Mouse (Mus musculus): ENCODE results near the gene Rbfox1. TPM values are rescaled to one million over a fixed set of nuclear protein-coding genes. Genes with fewer than 3 reads are reported as not detected.

Gene Rbfox1
- total and polyA plus RNA-seq, 3 experiments, result not detected

DNA sequence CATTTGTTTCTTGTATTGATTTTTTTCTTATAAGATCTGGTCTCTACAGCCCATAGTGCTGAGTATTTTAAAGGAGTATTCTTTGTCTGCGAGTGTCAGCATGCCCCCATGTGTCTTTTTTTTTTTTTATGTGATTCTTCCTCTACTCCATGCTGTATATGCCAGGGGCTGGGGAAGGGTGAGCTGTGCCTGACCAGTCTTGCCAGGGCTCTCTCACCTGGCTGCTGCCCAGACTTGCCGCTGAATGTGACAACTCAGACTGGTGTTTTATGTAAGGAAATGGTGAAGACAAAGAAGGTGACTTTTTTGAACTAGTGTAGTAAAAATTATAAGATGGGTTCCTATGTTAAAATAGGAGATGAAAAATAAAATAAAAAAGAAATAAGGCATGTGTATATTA is 1262.7 kb downstream of the Rbfox1 start:
- no peaks in the 10 kb centered on the region for H3K4me1 ChIP-seq (ENCODE audit: insufficient read depth, low read depth, low read length)
- DNase-seq (ENCODE audit: low spot score), result no peak
- ATAC-seq (ENCODE audit: extremely low read depth, insufficient number of reproducible peaks, low FRiP score, poor library complexity, severe bottlenecking), result no peak
- H3K27me3 ChIP-seq (ENCODE audit: insufficient read depth, low read length), result no peaks in the 10 kb centered on the region
- TF ChIP-seq TAL1 (conservative IDR thresholded peaks at IDR 0.05; ENCODE audit: low read depth, low read length) (no peak), CTCF (IDR thresholded peaks at IDR 0.05; ENCODE audit: low read depth, low read length) (no peak), GATA1 (IDR thresholded peaks at IDR 0.05; ENCODE audit: borderline replicate concordance, low read length) (no peak), GATA2 (IDR thresholded peaks at IDR 0.05; ENCODE audit: borderline replicate concordance, low read depth, low read length) (no peak), POLR2AphosphoS5 (IDR thresholded peaks at IDR 0.05; ENCODE audit: insufficient replicate concordance, low read depth, low read length) (no peak)
- H3K36me3 ChIP-seq (replicated peaks), result no peaks in the 10 kb centered on the region
- H3K4me3 ChIP-seq (ENCODE audit: low read depth, low read length), result no peak overlapping the region
- H3K9me3 ChIP-seq (replicated peaks), result peaks cover 10% of the 10 kb centered on the region

DNA sequence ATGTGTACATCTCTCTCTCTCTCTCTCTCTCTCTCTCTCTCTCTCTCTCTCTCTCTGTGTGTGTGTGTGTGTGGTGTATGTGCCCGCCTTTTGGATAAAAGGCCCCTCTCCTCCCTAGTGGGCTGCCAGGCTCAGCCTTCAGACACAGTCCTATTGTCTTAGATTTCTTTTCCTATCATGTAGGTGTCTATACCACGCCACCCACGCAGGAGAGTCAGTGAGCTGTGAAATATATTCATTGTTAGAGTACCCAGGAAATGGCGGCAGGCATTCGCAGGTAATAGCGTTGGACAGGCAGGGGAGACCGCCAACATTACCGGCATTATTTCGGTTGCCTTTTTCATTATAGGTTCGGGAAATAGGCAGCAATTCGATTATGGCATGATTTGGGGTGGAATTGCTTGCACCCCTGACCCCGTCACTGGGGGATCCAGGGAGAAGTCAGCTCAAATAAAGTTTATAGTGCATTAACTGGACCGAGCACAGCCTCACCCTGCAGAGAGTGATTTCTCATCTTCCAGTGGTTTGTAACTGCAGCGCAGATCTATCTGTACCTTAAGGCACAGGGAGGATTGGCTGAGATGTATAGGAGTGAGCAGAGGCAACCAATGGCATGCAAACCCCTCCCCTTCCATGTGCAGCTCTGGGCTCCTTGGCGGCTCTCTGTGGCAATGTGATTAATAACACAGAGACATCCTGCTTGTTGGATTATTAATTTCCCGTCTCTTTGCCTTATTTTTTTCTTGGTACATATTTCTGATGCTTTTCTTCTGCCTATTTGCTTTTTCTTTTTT is 1264.1 kb downstream of the Rbfox1 start:
- ATAC-seq (ENCODE audit: extremely low read depth, insufficient number of reproducible peaks, low FRiP score, poor library complexity, severe bottlenecking) (no peak), DNase-seq (ENCODE audit: low spot score) (no peak)
- Histone ChIP-seq H3K4me3 (ENCODE audit: low read depth, low read length) (no peak overlapping the region), H3K4me1 (ENCODE audit: insufficient read depth, low read depth, low read length) (no peaks in the 10 kb centered on the region), H3K9me3 (replicated peaks) (peaks cover 11% of the 10 kb centered on the region), H3K36me3 (replicated peaks) (no peaks in the 10 kb centered on the region), H3K27me3 (ENCODE audit: insufficient read depth, low read length) (no peaks in the 10 kb centered on the region)
- no peak for TF ChIP-seq POLR2AphosphoS5 (IDR thresholded peaks at IDR 0.05; ENCODE audit: insufficient replicate concordance, low read depth, low read length)
- no peak for TF ChIP-seq TAL1 (conservative IDR thresholded peaks at IDR 0.05; ENCODE audit: low read depth, low read length)
- no peak for TF ChIP-seq GATA1 (IDR thresholded peaks at IDR 0.05; ENCODE audit: borderline replicate concordance, low read length)
- no peak for TF ChIP-seq CTCF (IDR thresholded peaks at IDR 0.05; ENCODE audit: low read depth, low read length)
- no peak for TF ChIP-seq GATA2 (IDR thresholded peaks at IDR 0.05; ENCODE audit: borderline replicate concordance, low read depth, low read length)

DNA sequence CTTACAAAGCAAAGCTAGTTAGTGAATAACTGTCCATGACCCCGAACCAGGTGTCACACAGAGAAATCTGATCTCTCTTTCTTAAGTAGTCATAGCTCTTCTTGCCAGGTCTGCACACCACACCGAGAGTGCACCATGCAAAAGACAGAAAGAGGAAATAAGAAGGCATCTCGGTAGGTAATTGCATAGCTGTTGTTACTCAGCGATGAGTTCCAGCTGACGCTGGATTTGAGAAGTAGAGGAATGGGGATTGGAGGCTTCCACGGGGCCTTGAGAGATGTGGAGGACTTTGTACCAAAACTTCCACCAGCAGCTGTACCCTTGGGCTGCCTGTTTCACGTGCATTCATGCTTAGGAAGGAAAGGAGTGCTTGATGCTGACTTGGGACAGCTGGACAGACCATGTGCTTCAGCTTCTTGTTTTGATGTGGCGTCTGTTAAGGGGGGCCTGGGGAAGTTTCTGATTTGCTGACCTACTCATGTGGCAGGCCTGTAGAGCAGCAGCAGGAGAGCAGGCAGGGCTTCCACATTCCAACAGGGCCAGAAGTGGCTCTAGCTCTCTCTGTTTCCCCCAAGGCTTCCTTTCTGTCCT is 1265.1 kb downstream of the Rbfox1 start:
- ATAC-seq (ENCODE audit: extremely low read depth, insufficient number of reproducible peaks, low FRiP score, poor library complexity, severe bottlenecking) (no peak), DNase-seq (ENCODE audit: low spot score) (no peak)
- Histone ChIP-seq H3K36me3 (replicated peaks) (no peaks in the 10 kb centered on the region), H3K4me1 (ENCODE audit: insufficient read depth, low read depth, low read length) (no peaks in the 10 kb centered on the region), H3K9me3 (replicated peaks) (peaks cover 11% of the 10 kb centered on the region), H3K4me3 (ENCODE audit: low read depth, low read length) (no peak overlapping the region), H3K27me3 (ENCODE audit: insufficient read depth, low read length) (no peaks in the 10 kb centered on the region)
- TF ChIP-seq TAL1 (conservative IDR thresholded peaks at IDR 0.05; ENCODE audit: low read depth, low read length) (no peak), CTCF (IDR thresholded peaks at IDR 0.05; ENCODE audit: low read depth, low read length) (no peak), GATA2 (IDR thresholded peaks at IDR 0.05; ENCODE audit: borderline replicate concordance, low read depth, low read length) (no peak), GATA1 (IDR thresholded peaks at IDR 0.05; ENCODE audit: borderline replicate concordance, low read length) (no peak), POLR2AphosphoS5 (IDR thresholded peaks at IDR 0.05; ENCODE audit: insufficient replicate concordance, low read depth, low read length) (no peak)

DNA sequence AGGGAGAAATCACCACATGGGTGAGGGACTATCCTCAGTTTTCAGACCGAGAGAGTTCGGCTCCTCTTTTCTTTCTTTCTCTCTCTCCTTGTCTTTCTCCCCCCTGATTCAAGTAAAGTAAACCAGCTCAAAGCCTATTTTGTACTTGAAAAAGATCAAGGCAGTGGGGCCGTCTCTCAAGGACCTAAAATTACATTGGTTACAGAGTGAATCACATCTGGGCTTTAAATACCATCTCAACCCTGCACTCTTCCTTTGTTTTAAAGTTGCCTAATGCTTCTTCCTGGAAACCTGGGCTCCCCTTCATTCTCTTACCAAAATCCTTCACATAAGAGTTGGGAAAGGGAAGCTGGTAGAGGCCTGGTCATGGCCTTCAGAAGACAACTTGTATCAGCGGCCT is 1267.2 kb downstream of the Rbfox1 start:
- no peak overlapping the region for H3K4me3 ChIP-seq (ENCODE audit: low read depth, low read length)
- H3K36me3 ChIP-seq (replicated peaks), result no peaks in the 10 kb centered on the region
- DNase-seq (ENCODE audit: low spot score) (no peak), ATAC-seq (ENCODE audit: extremely low read depth, insufficient number of reproducible peaks, low FRiP score, poor library complexity, severe bottlenecking) (no peak)
- no peaks in the 10 kb centered on the region for H3K4me1 ChIP-seq (ENCODE audit: insufficient read depth, low read depth, low read length)
- H3K9me3 ChIP-seq (replicated peaks), result peaks cover 15% of the 10 kb centered on the region
- no peaks in the 10 kb centered on the region for H3K27me3 ChIP-seq (ENCODE audit: insufficient read depth, low read length)
- TF ChIP-seq POLR2AphosphoS5 (IDR thresholded peaks at IDR 0.05; ENCODE audit: insufficient replicate concordance, low read depth, low read length) (no peak), CTCF (IDR thresholded peaks at IDR 0.05; ENCODE audit: low read depth, low read length) (no peak), GATA1 (IDR thresholded peaks at IDR 0.05; ENCODE audit: borderline replicate concordance, low read length) (no peak), GATA2 (IDR thresholded peaks at IDR 0.05; ENCODE audit: borderline replicate concordance, low read depth, low read length) (no peak)

DNA sequence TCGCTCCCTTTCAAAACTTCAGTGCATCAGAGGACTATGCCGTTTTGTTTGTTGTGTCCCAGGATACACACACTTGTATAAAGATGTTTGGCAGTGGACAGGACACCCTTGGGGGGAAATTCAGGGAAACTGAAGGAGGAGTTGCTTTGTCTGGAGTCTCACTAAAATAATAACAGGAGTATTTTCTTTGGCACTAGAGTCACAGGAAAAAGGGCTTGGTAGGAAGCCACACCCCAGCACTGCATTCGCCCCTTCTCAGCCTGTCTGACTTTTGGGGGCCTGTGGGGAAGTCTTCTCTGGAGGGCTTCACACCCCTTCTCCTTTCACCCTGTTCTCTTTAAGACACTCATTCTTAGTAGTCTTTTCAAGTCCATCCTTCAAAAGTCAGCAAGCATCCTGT is 1269.5 kb downstream of the Rbfox1 start:
- Histone ChIP-seq H3K27me3 (ENCODE audit: insufficient read depth, low read length) (no peaks in the 10 kb centered on the region), H3K4me3 (ENCODE audit: low read depth, low read length) (no peak overlapping the region), H3K4me1 (ENCODE audit: insufficient read depth, low read depth, low read length) (no peaks in the 10 kb centered on the region), H3K36me3 (replicated peaks) (no peaks in the 10 kb centered on the region), H3K9me3 (replicated peaks) (peaks cover 17% of the 10 kb centered on the region; the same call in 1 of the 2 replicates)
- no peak for TF ChIP-seq GATA1 (IDR thresholded peaks at IDR 0.05; ENCODE audit: borderline replicate concordance, low read length)
- ATAC-seq (ENCODE audit: extremely low read depth, insufficient number of reproducible peaks, low FRiP score, poor library complexity, severe bottlenecking) (no peak), DNase-seq (ENCODE audit: low spot score) (no peak)

DNA sequence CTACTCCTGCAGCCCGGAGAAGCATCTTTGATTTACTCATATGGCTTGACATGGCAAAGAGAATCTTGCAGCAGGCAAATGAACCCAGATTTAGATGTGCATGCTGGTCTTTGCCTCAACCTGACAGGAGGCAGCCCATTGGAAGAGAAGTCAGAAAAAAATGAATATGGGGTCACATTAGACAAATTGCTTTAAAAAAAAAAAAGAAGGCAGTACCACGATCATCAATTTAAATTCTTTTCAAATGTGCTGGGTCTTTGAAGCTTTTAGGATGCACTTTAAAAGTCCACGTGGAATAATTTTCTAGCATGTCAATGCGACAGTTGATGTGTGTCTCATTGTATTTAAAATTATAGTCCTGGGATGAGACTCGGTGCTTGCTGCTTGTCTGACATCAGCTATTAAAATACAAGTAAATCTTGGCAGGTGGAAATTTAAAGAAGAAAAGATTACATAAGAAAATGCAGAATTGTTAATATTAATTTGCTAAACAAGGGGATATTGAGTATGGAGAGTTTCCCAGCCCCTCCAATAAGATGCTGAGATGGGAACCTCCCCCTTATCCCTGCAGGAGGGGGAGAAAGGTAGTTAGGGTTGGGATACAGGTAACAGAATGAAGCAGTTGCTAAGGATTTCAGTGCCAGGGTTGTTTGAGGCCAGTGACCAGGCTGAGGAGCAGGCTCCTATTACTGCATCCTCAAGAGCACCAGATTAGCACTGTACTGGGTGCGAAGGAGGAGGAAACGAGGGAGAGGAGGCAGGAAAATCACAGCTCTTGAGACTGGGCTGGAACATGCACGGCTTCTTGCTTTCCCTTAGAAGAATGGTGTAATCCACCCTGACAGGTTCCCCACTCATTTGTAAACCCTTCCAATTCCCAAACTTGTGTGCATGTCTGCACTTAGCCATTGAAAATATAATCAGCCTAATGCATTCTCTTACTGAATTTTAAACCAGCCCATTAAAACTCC is 1274.0 kb downstream of the Rbfox1 start:
- DNase-seq (ENCODE audit: low spot score), result no peak
- Histone ChIP-seq H3K27me3 (ENCODE audit: insufficient read depth, low read length) (no peaks in the 10 kb centered on the region), H3K36me3 (replicated peaks) (no peaks in the 10 kb centered on the region), H3K4me1 (ENCODE audit: insufficient read depth, low read depth, low read length) (no peaks in the 10 kb centered on the region), H3K4me3 (ENCODE audit: low read depth, low read length) (no peak overlapping the region), H3K9me3 (replicated peaks) (peaks cover 24% of the 10 kb centered on the region)
- no peak for ATAC-seq (ENCODE audit: extremely low read depth, insufficient number of reproducible peaks, low FRiP score, poor library complexity, severe bottlenecking)
- TF ChIP-seq GATA1 (IDR thresholded peaks at IDR 0.05; ENCODE audit: borderline replicate concordance, low read length), result no peak
- TF ChIP-seq GATA2 (IDR thresholded peaks at IDR 0.05; ENCODE audit: borderline replicate concordance, low read depth, low read length), result no peak
- TF ChIP-seq TAL1 (conservative IDR thresholded peaks at IDR 0.05; ENCODE audit: low read depth, low read length), result no peak
- TF ChIP-seq POLR2AphosphoS5 (IDR thresholded peaks at IDR 0.05; ENCODE audit: insufficient replicate concordance, low read depth, low read length), result no peak
- TF ChIP-seq CTCF (IDR thresholded peaks at IDR 0.05; ENCODE audit: low read depth, low read length), result no peak
